Mouse (Mus musculus) liver, embryonic 16.5 days (tissue): Measurements from ENCODE around the gene Rflnb. TPM values are rescaled to one million over a fixed set of nuclear protein-coding genes. Genes with fewer than 3 reads are reported as not detected.

ENCODE experiments used
- ATAC-seq: fragments of 200-750 bp; cut with Nextera tagmentation; 2 replicates; pipeline ENCODE4 v1.8.0; 2017; ENCODE audit warnings: low read depth, mild to moderate bottlenecking, moderate number of reproducible peaks, moderate library complexity
- H3K27ac ChIP-seq: fragments of 300-500 bp; sonication (generic); 2 replicates; pipeline ENCODE4 v1.5.1; 2014; ENCODE audit warnings: mild to moderate bottlenecking, low read length
- H3K27me3 ChIP-seq: fragments of 300-500 bp; sonication (generic); 2 replicates; pipeline ENCODE4 v1.6.1; 2014; ENCODE audit warnings: low read depth, low read length, mixed read lengths; ENCODE audit not compliant: control insufficient read depth, insufficient read depth
- H3K36me3 ChIP-seq: fragments of 300-500 bp; sonication (generic); 2 replicates; pipeline ENCODE4 v1.6.1; 2014; ENCODE audit warnings: mild to moderate bottlenecking; ENCODE audit not compliant: control insufficient read depth, insufficient read depth
- H3K4me1 ChIP-seq: fragments of 300-500 bp; sonication (generic); 2 replicates; pipeline ENCODE4 v1.6.1; 2014; ENCODE audit warnings: low read depth, low read length, mixed read lengths; ENCODE audit not compliant: control insufficient read depth
- H3K4me2 ChIP-seq: fragments of 300-500 bp; sonication (generic); 2 replicates; pipeline ENCODE4 v1.6.1; 2014; ENCODE audit warnings: low read depth, low read length, mixed read lengths
- H3K4me3 ChIP-seq: fragments of 300-500 bp; sonication (generic); 2 replicates; pipeline ENCODE4 v1.5.1; 2014; ENCODE audit warnings: low read depth, mild to moderate bottlenecking, low read length
- H3K9ac ChIP-seq: fragments of 300-500 bp; sonication (generic); 2 replicates; pipeline ENCODE4 v1.6.1; 2014; ENCODE audit warnings: low read depth, low read length
- H3K9me3 ChIP-seq: fragments of 300-500 bp; sonication (generic); replicated peaks from 2 replicates; pipeline ENCODE4 v1.6.1; 2016; ENCODE audit warnings: low read length; ENCODE audit not compliant: control insufficient read depth
- WGBS: fragments of 180-500 bp; shearing (Covaris S2); extraction: QIAGEN DNeasy Blood & Tissue Kit; methylation state at CpG from one replicate; pipeline ENCODE4 v1.1.7; 2014; ENCODE audit not compliant: insufficient replicate concordance; 5-methylcytosine and 5-hydroxymethylcytosine counted together
- polyA plus RNA-seq: library from polyadenylated mRNA; unstranded; fragments of >200 nt; fragmentation: Nextera tagmentation; extraction: Ambion mirVana; gene quantifications from 2 replicates; pipeline ENCODE4 v1.2.1, GENCODE M21; 2015

The Rflnb gene
- polyA plus RNA-seq, 1 experiment from 2014 or later: 5.7 TPM

DNA sequence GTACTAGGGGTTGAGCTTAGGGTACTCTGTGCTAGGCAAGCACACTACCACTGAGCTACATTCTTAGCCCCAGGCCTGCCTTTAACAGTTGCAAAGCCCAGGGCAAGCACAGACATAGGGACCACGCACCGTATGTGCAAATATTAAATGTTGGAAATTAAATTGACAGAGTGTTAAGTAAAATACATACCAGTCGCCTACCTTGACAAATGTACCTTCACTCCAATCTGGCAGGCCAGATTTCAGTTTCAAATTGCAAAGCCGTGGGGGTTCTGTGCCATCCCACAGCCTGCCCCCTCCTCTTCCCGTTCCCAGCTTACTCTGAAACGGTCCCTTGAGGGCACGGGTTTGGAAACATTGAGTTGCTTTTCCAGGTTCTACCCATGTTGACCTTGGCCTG, 41.6 kb downstream of the Rflnb start:
- H3K9me3 ChIP-seq: no peaks in the 10 kb centered on the region
- H3K27me3 ChIP-seq: no peaks in the 10 kb centered on the region
- no peak overlapping the region for H3K4me2 ChIP-seq
- no peak overlapping the region for H3K9ac ChIP-seq
- no peak overlapping the region for H3K27ac ChIP-seq
- no peak for ATAC-seq
- no peaks in the 10 kb centered on the region for H3K4me1 ChIP-seq
- 65% methylated on average over 7 of the region's 7 CpGs for WGBS
- H3K36me3 ChIP-seq: no peaks in the 10 kb centered on the region
- H3K4me3 ChIP-seq: no peak overlapping the region

DNA sequence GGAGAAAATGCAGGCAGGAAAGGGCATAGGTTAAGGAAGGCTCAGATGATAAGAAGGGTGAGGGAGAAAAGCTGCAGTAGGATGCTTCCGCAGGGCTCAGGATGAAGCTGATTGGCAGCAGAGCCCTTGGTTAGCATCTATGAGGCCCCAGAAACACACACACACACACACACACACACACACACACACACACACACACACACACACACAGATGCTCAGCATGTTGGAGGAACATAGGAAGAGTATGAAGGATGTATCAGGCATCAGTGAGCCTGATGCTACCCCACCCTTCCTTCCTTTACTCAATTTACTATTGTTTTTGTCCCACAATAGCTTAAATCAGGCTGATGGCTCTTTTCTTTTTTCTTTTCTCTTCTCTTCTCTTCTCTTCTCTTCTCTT, 43.0 kb downstream of the Rflnb start:
- no peak overlapping the region for H3K4me2 ChIP-seq
- no peak overlapping the region for H3K9ac ChIP-seq
- no peaks in the 10 kb centered on the region for H3K27me3 ChIP-seq
- H3K4me3 ChIP-seq: no peak overlapping the region
- no peak for ATAC-seq
- WGBS: 70% methylated on average over 1 of the region's 1 CpGs
- H3K9me3 ChIP-seq: no peaks in the 10 kb centered on the region
- H3K4me1 ChIP-seq: no peaks in the 10 kb centered on the region
- H3K27ac ChIP-seq: no peak overlapping the region
- no peaks in the 10 kb centered on the region for H3K36me3 ChIP-seq

GRCm38 (mm10) chr11:75983194-75983593, 44.4 kb downstream of the Rflnb start:
- Histone ChIP-seq H3K4me1 (no peaks in the 10 kb centered on the region), H3K27ac (no peak overlapping the region), H3K4me2 (no peak overlapping the region), H3K9me3 (no peaks in the 10 kb centered on the region), H3K36me3 (no peaks in the 10 kb centered on the region), H3K4me3 (no peak overlapping the region), H3K27me3 (no peaks in the 10 kb centered on the region), H3K9ac (no peak overlapping the region)
- ATAC-seq: no peak
- 47% methylated on average over 4 of the region's 4 CpGs for WGBS

DNA sequence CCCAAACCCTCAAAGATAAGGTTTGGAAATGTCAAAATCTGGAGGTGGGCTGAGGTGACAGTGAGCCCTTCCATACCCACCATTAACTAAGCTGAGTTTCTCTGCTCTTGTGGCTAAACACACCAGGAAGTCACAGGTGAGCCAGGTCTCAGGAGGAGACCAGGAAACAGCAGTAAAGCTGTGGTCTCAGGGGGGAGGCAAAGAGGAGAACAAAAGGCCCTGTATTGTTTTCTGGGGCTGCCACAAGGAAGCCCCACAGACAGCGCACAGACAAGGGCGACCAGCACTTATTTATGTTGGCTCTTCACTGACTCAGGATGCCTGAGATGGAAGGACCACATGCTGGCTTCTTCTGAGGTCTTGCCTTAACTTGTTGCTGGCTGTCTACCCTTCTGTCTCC, 47.2 kb downstream of the Rflnb start:
- no peak overlapping the region for H3K9ac ChIP-seq
- H3K4me3 ChIP-seq: no peak overlapping the region
- WGBS: 60% methylated on average over 2 of the region's 2 CpGs
- H3K9me3 ChIP-seq: 0 out of 2 replicates have a peak, but pooled peaks cover under 1% of the 10 kb centered on the region
- H3K4me1 ChIP-seq: peaks cover 3% of the 10 kb centered on the region
- H3K27me3 ChIP-seq: no peaks in the 10 kb centered on the region
- H3K27ac ChIP-seq: no peak overlapping the region
- H3K36me3 ChIP-seq: no peaks in the 10 kb centered on the region
- ATAC-seq: no peak
- H3K4me2 ChIP-seq: no peak overlapping the region

DNA sequence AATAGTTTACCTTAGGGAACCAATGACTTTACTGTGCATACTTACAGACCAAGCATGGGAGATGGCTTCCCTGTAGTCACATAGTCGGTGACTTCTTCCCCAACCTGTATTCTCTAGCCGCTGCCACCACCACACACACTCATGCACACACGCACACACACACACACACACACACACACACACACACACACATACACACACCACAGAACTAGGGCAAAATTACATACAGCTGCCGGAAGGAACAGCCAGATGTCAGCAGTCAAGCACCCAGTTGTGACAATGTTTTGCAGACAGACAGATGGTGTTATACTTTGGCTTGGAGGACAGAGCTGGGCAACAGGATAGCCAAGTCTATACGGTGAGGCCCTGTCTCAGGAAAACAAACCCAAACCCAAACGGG, 49.5 kb downstream of the Rflnb start:
- no peak overlapping the region for H3K27ac ChIP-seq
- WGBS: 48% methylated on average over 6 of the region's 6 CpGs
- no peaks in the 10 kb centered on the region for H3K36me3 ChIP-seq
- H3K9me3 ChIP-seq: 0 out of 2 replicates have a peak, but pooled peaks cover 2% of the 10 kb centered on the region
- no peak overlapping the region for H3K4me3 ChIP-seq
- no peak for ATAC-seq
- H3K27me3 ChIP-seq: no peaks in the 10 kb centered on the region
- no peak overlapping the region for H3K4me2 ChIP-seq
- no peak overlapping the region for H3K9ac ChIP-seq
- peaks cover 3% of the 10 kb centered on the region for H3K4me1 ChIP-seq

DNA sequence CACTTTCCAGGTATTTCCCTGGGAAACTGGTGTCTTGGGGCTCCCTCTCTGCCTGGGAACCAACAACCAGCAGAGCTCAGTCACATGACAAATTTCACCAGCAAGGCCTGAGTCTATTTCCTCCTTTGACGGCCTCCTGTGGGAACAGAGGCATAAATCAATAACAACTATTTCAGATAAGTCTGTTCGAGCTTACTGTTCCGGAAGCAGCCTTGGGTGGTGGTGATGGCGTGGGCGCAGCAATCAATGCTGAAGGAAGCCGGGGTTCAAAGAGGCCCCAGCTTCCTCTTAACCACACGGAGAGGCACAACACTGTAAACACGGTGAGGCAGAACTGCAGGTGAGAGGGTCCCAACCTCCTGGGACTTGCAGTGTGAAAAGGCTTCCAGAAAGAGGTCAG, 50.8 kb downstream of the Rflnb start:
- no peak overlapping the region for H3K4me2 ChIP-seq
- H3K9me3 ChIP-seq: 0 out of 2 replicates have a peak, but pooled peaks cover 2% of the 10 kb centered on the region
- ATAC-seq: no peak
- WGBS: 3% methylated on average over 8 of the region's 8 CpGs
- no peaks in the 10 kb centered on the region for H3K27me3 ChIP-seq
- peaks cover 3% of the 10 kb centered on the region for H3K4me1 ChIP-seq
- no peaks in the 10 kb centered on the region for H3K36me3 ChIP-seq
- no peak overlapping the region for H3K9ac ChIP-seq
- no peak overlapping the region for H3K27ac ChIP-seq
- H3K4me3 ChIP-seq: no peak overlapping the region

DNA sequence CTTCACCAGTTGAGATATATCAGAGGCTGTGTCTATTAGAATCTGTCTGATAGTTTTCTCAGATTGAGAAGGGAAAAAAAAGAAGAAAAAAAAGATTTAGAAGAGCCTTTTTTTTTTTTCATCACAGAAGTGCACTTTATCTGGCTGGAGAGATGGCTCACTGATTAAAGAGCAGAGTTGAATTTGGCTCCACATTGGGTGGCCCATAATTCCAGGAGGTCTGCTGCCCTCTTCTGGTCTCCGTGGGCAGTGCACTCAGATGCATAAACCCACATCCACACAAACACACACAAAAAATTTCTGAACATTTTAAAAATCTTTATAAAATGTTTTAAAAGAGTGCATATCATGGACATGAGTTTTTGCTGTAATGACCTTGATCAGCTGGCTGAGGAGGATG, 53.6 kb downstream of the Rflnb start:
- Histone ChIP-seq H3K27ac (no peak overlapping the region), H3K9me3 (0 out of 2 replicates have a peak, but pooled peaks cover 2% of the 10 kb centered on the region), H3K4me2 (no peak overlapping the region), H3K9ac (no peak overlapping the region), H3K27me3 (peaks cover 2% of the 10 kb centered on the region; the same call in 1 of the 2 replicates), H3K4me1 (peaks cover 3% of the 10 kb centered on the region), H3K4me3 (no peak overlapping the region), H3K36me3 (no peaks in the 10 kb centered on the region)
- no peak for ATAC-seq
- 73% methylated on average over 1 of the region's 1 CpGs for WGBS

GRCm38 (mm10) chr11:75972916-75973567, 54.5 kb downstream of the Rflnb start:
- no peak overlapping the region for H3K4me2 ChIP-seq
- H3K27ac ChIP-seq: no peak overlapping the region
- H3K9ac ChIP-seq: no peak overlapping the region
- peaks cover 3% of the 10 kb centered on the region for H3K4me1 ChIP-seq
- 0 out of 2 replicates have a peak, but pooled peaks cover 2% of the 10 kb centered on the region for H3K9me3 ChIP-seq
- no peak for ATAC-seq
- H3K4me3 ChIP-seq: no peak overlapping the region
- H3K36me3 ChIP-seq: no peaks in the 10 kb centered on the region
- 48% methylated on average over 7 of the region's 7 CpGs for WGBS
- peaks cover 9% of the 10 kb centered on the region for H3K27me3 ChIP-seq

GRCm38 (mm10) chr11:75972188-75972587, 55.4 kb downstream of the Rflnb start:
- Histone ChIP-seq H3K27me3 (peaks cover 9% of the 10 kb centered on the region), H3K4me2 (no peak overlapping the region), H3K27ac (no peak overlapping the region), H3K36me3 (no peaks in the 10 kb centered on the region), H3K4me1 (peaks cover 3% of the 10 kb centered on the region), H3K4me3 (no peak overlapping the region), H3K9ac (no peak overlapping the region), H3K9me3 (0 out of 2 replicates have a peak, but pooled peaks cover 2% of the 10 kb centered on the region)
- ATAC-seq: no peak
- WGBS: 71% methylated on average over 3 of the region's 3 CpGs
